Mouse (Mus musculus) embryonic fibroblast, embryonic 13.5 days (primary cell): ENCODE results near the gene Alcam. TPM values are rescaled to one million over a fixed set of nuclear protein-coding genes. Genes with fewer than 3 reads are reported as not detected.

Experiments used
- H3K27ac ChIP-seq: 2 replicates; pipeline ENCODE4 v1.5.1; 2012; ENCODE audit warnings: low read length, control low read depth, inconsistent platforms; ENCODE audit not compliant: insufficient read depth
- H3K4me1 ChIP-seq: 2 replicates; pipeline ENCODE4 v1.6.1; 2011; ENCODE audit warnings: low read length; ENCODE audit not compliant: control insufficient read depth, insufficient read depth
- H3K4me3 ChIP-seq: 2 replicates; pipeline ENCODE4 v1.5.1; 2011; ENCODE audit warnings: mild to moderate bottlenecking, control low read depth, low read length; ENCODE audit not compliant: insufficient read depth
- CTCF ChIP-seq: IDR thresholded peaks from 2 replicates; pipeline ENCODE4 v1.5.1; 2011; ENCODE audit warnings: mild to moderate bottlenecking, control low read depth, low read length, moderate library complexity, borderline replicate concordance; ENCODE audit not compliant: insufficient read depth
- POLR2A ChIP-seq: IDR thresholded peaks from 2 replicates; pipeline ENCODE4 v1.6.1; 2011; ENCODE audit warnings: low read depth, mild to moderate bottlenecking, control low read depth, low read length, moderate library complexity
- polyA plus RNA-seq: library from polyadenylated mRNA; stranded (reverse); fragments of >200 nt; gene quantifications from 2 replicates; pipeline ENCODE4 v1.2.4, GENCODE M21; 2011; ENCODE audit warnings: low read depth; ENCODE audit not compliant: missing spikeins, insufficient read length

The Alcam gene
- polyA plus RNA-seq, 1 experiment = 76.1 TPM

- no peak overlapping the region for H3K27ac ChIP-seq
- TF ChIP-seq CTCF = no peak
- TF ChIP-seq POLR2A = no peak
- no peaks in the 10 kb centered on the region for H3K4me1 ChIP-seq
- H3K4me3 ChIP-seq = no peak overlapping the region
Observed at GRCm38 (mm10) chr16:52443635-52444505, 10.0 kb downstream of the Alcam start.

- Histone ChIP-seq H3K4me3 (no peak overlapping the region), H3K27ac (no peak overlapping the region), H3K4me1 (no peaks in the 10 kb centered on the region)
- no peak for TF ChIP-seq CTCF
- no peak for TF ChIP-seq POLR2A
Observed at GRCm38 (mm10) chr16:52443055-52443454, 10.8 kb downstream of the Alcam start.

- TF ChIP-seq POLR2A = no peak
- no peak for TF ChIP-seq CTCF
- Histone ChIP-seq H3K4me1 (no peaks in the 10 kb centered on the region), H3K4me3 (no peak overlapping the region), H3K27ac (no peak overlapping the region)
Observed at GRCm38 (mm10) chr16:52439600-52439999, 14.3 kb downstream of the Alcam start.

GRCm38 (mm10) chr16:52439007-52439406, 14.9 kb downstream of the Alcam start:
- Histone ChIP-seq H3K27ac (no peak overlapping the region; the same call in none of the 2 replicates), H3K4me1 (no peaks in the 10 kb centered on the region), H3K4me3 (no peak overlapping the region)
- TF ChIP-seq CTCF = no peak
- no peak for TF ChIP-seq POLR2A

GRCm38 (mm10) chr16:52438216-52438904, 15.5 kb downstream of the Alcam start:
- Histone ChIP-seq H3K4me1 (0 out of 2 replicates have a peak, but pooled peaks cover 1% of the 10 kb centered on the region), H3K27ac (no peak overlapping the region; the same call in 1 of the 2 replicates), H3K4me3 (no peak overlapping the region)
- TF ChIP-seq CTCF = no peak
- TF ChIP-seq POLR2A = no peak

- 0 out of 2 replicates have a peak, but pooled peaks cover 3% of the 10 kb centered on the region for H3K4me1 ChIP-seq
- no peak overlapping the region for H3K27ac ChIP-seq
- TF ChIP-seq POLR2A (no peak), CTCF (no peak)
- no peak overlapping the region for H3K4me3 ChIP-seq
Observed at GRCm38 (mm10) chr16:52433189-52433588, 20.7 kb downstream of the Alcam start.

- 0 out of 2 replicates have a peak, but pooled peaks cover 3% of the 10 kb centered on the region for H3K4me1 ChIP-seq
- TF ChIP-seq POLR2A (no peak), CTCF (no peak)
Observed at GRCm38 (mm10) chr16:52432072-52432471, 21.8 kb downstream of the Alcam start.

GRCm38 (mm10) chr16:52431590-52431989, 22.3 kb downstream of the Alcam start:
- H3K4me1 ChIP-seq = 0 out of 2 replicates have a peak, but pooled peaks cover 3% of the 10 kb centered on the region
- no peak for TF ChIP-seq POLR2A
- TF ChIP-seq CTCF = no peak
- no peak overlapping the region for H3K27ac ChIP-seq
- no peak overlapping the region for H3K4me3 ChIP-seq

More at GRCm38 (mm10) chr16:52432072-52432471, 21.8 kb downstream of the Alcam start:
- Histone ChIP-seq H3K4me3 (no peak overlapping the region), H3K27ac (no peak overlapping the region)

GRCm38 (mm10) chr16:52430073-52430472, 23.8 kb downstream of the Alcam start:
- Histone ChIP-seq H3K27ac (no peak overlapping the region), H3K4me1 (peaks cover 3% of the 10 kb centered on the region; the same call in 1 of the 2 replicates), H3K4me3 (no peak overlapping the region)
- TF ChIP-seq CTCF (no peak), POLR2A (no peak)
